Mouse (Mus musculus) lung, postnatal 36 days (tissue): ENCODE data around the gene Adamts2.

Source experiments
- DNase-seq: peaks from one replicate; pipeline ENCODE4 v3.0.0; 2022; ENCODE audit warnings: mixed read lengths

Gene Adamts2

GRCm38 (mm10) chr11:50601641-50602355, at the start of gene Adamts2:
Gene Adamts2 (plus strand): TSS chr11:50602084.
- DNase-seq = peak; percentile 60

- DNase-seq = no peak
Observed at GRCm38 (mm10) chr11:50557064-50557463, 44.8 kb upstream of the Adamts2 start.

GRCm38 (mm10) chr11:50559108-50559507, 42.8 kb upstream of the Adamts2 start:
- DNase-seq = peak; percentile 54

- peak; percentile 21 for DNase-seq
Observed at GRCm38 (mm10) chr11:50565466-50566211, 36.2 kb upstream of the Adamts2 start.

GRCm38 (mm10) chr11:50571448-50571847, 30.4 kb upstream of the Adamts2 start:
- DNase-seq = no peak

GRCm38 (mm10) chr11:50576521-50576920, 25.4 kb upstream of the Adamts2 start:
- DNase-seq = no peak

GRCm38 (mm10) chr11:50587026-50587425, 14.9 kb upstream of the Adamts2 start:
- DNase-seq = peak; percentile 24

GRCm38 (mm10) chr11:50587787-50588186, 14.1 kb upstream of the Adamts2 start:
- peak; percentile 74 for DNase-seq

GRCm38 (mm10) chr11:50589060-50589459, 12.8 kb upstream of the Adamts2 start:
- peak; percentile 62 for DNase-seq

GRCm38 (mm10) chr11:50591053-50591452, 10.8 kb upstream of the Adamts2 start:
- DNase-seq = no peak

- DNase-seq = no peak
Observed at GRCm38 (mm10) chr11:50592892-50593553, 8.9 kb upstream of the Adamts2 start.

- no peak for DNase-seq
Observed at GRCm38 (mm10) chr11:50596571-50596970, 5.3 kb upstream of the Adamts2 start.

GRCm38 (mm10) chr11:50599156-50599555, 2.7 kb upstream of the Adamts2 start:
- no peak for DNase-seq

GRCm38 (mm10) chr11:50602356-50603081, 635 bp downstream of the Adamts2 start:
- peak; percentile 22 for DNase-seq

- DNase-seq = peak; percentile 19
Observed at GRCm38 (mm10) chr11:50603082-50603910, 1.4 kb downstream of the Adamts2 start.

GRCm38 (mm10) chr11:50604371-50604770, 2.5 kb downstream of the Adamts2 start:
- no peak for DNase-seq

- no peak for DNase-seq
Observed at GRCm38 (mm10) chr11:50611181-50611580, 9.3 kb downstream of the Adamts2 start.

- no peak for DNase-seq
Observed at GRCm38 (mm10) chr11:50617015-50617543, 15.2 kb downstream of the Adamts2 start.

GRCm38 (mm10) chr11:50620926-50621325, 19.0 kb downstream of the Adamts2 start:
- no peak for DNase-seq

- DNase-seq = peak; percentile 28
Observed at GRCm38 (mm10) chr11:50621364-50621763, 19.5 kb downstream of the Adamts2 start.

GRCm38 (mm10) chr11:50622238-50622726, 20.4 kb downstream of the Adamts2 start:
- DNase-seq = peak; percentile 79
